Mouse (Mus musculus): ENCODE measurements around the gene Hdac4. TPM values are rescaled to one million over a fixed set of nuclear protein-coding genes. Genes with fewer than 3 reads are reported as not detected.

The Hdac4 gene
- total RNA-seq, 1 experiment from 2014 or later = 137 TPM

- DNase-seq = no peak
These were observed 135.9 kb downstream of the Hdac4 start for GRCm38 (mm10) chr1:92059571-92059970.

DNA sequence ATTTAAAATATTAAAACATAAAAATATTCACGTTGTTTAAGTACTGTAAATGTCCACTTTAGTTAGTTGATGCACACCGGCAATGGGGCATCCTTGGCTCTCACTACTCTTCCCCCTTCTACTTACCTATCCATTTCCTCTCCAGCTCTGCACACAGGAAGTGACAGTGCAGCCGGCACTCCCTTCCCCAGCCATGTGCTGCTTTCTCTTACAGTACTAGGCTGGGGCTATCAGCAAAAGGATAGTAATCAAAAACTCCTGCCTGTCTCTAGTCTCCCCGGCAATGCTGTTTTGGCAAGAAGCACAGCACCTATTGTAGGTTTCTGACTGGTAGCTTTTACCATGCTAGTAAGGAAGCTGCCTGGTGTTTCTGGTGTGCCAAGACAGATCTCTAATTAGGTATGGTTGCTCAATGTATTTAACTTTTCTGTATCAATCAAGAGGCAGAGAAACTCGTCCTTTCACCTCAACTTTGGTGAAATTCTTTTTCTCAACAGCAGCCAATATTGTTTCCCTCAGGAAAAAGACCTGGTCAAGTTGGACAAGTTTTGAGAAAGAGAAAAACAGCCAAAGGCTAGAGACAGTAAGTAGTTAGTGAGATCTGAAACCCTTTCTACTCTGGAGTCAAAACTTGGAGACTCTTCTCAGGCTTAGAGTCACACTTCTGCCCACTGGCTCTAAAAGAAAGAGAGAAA lies 136.6 kb downstream of the Hdac4 start:
- no peak for DNase-seq

DNA sequence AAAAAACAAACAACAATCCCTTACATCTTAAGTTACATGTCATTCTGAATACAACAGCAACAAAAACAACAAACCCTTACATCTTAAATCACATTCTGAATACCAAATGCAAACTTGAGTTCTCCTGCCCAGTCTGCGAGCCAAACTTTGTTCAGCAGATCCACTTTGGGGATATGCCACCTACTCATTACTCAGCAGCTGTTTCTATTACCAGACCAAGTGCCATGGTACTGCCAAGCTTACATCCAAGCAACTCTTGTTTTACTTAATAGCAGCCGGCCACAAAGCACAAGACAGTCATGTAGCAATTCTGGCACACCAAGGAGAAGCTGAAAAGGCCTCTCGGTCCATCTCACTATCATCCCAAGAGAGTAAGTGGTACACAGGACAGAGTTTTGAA lies 138.4 kb downstream of the Hdac4 start:
- DNase-seq = no peak

DNA sequence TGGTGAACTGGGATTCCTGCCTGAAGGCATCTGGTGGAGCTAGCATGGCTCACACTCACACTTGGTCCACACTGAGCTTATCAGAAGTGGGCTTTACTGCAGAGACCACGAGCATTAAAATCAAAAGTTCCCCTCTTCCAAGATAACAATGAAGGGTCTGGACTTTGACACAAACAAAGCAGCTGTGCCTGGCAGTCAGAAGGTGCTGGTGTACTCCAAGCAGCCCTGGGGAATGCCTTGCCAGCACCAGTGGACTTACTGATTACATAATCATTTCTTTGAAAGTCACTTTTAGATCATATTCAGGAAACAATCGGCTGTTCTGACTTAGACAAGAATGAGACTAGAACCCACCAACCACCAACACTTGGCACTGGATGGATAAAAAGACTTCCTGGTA lies 140.3 kb downstream of the Hdac4 start:
- DNase-seq = no peak

DNA sequence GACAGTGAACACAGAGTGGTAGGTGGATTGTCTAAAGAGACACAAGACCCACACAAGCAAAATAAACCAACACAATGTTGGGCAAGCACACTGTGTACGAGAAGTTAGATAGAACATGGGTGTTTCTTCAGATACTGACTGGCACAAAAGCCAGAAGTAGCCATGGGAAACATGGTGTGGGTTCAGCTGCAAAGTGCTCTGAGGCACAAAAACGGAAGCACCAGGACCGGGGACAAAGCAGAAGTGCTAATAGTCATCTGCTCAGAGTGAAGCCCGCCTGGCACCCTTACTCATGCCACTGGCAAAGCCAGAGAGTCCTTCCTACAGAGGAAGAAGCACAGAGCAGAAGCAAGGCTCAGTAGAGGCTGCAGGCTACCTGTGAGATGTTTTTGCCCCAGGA lies 143.3 kb downstream of the Hdac4 start:
- DNase-seq = no peak

- no peak for DNase-seq
These were observed 143.9 kb downstream of the Hdac4 start for GRCm38 (mm10) chr1:92051489-92052062.

- no peak for DNase-seq
These were observed 144.5 kb downstream of the Hdac4 start for GRCm38 (mm10) chr1:92050992-92051391.

DNA sequence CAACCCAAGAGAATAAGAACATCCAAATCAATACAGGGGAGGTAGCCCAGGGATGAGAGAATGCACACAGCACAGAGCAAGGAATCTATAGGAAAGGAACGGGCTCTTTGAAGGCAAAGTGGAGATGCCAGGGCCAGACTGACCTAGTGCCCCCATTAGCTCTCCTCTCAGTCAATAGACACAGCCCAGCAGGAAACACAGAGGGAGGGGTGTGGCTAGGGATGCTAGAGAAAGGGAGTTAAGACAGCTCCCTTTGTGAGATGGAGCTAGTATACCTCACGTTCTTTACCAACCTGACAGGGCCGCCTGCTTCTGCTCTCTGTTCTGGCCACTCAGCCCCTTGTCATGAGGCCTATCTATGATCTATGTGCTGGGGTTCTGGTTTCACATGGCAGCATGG lies 144.9 kb downstream of the Hdac4 start:
- no peak for DNase-seq

DNA sequence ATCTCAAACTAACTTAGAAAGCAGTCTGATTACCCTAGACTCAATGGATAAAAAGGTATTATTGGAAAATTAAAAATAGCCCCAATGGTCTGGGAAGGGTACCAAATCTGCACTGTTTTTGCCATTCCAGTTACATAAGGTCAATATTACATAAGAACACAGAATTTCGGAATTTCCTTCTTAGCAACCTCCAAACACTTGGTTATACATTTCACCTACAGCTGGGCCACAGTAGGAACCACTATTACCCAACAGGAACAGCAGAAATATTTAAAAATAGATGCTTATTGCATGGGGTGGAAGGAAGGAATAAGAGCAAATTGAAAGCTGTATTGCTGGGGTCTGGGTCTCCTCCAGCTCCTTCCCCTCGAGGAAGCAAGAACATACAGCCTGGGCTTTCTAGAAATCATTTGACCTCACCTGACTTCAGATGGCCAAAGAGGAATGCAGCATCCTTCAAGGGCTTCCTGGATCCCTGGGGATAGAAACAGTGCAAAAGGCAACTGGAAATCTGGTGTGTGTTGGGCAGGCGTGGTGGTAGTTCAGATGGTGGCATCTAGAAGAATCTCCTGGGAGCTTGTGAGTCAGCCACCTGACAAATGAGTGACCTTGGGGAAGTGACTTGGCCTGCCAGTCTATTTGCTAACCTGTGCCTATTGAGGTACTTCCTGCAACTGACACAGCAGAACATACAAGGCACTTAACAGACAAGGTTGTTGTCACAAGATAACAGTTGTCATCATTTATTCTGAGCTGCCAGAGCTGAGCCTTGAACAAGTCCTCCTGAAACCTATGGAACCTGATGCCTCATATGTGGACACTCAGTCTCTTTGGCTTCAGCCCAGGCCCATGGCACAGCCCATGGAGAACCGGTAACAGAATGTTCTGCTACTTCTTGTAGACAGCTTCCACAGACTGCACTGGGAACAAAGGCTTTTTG lies 146.8 kb downstream of the Hdac4 start:
- DNase-seq = no peak

DNA sequence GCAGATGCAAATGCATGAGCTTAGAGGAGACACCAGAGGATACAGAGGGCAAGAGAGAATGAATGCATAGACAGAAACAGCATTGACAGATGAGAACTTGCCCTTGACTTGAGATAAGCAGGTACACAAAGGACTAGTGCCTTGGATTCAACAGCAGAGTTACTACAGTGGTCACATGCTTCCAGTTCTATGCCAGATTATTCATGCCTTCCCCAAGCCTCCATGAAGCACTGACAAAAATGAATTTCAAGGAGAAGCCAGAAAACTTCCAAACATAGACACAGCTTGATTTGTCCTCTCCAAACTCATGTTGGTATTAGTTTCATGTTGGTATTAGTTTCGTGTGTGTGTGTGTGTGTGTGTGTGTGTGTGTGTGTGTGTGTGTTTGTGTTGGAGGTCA lies 149.8 kb downstream of the Hdac4 start:
- no peak for DNase-seq

DNA sequence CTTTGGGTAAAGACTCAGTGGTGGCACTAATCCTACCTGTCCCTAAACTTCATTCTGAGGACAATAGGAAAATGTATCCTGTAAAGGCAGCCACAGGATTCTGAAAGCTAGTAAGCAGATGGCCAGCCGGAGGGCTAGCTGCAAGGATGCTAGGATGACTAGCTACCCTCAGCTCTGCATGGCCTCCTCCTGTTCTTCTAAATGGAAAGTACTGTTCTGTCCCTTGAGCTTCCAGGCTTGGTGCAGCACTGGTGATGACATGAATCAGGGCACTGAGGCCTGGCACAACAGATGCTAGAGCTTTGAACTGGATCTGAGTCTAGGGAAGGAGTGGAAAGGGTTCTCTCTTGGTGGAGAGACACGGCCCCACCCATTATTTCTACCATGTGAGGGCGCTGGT lies 150.6 kb downstream of the Hdac4 start:
- DNase-seq = no peak

- DNase-seq = no peak
These were observed 151.5 kb downstream of the Hdac4 start for GRCm38 (mm10) chr1:92043989-92044388.

GRCm38 (mm10) chr1:92042126-92042525 lies 153.4 kb downstream of the Hdac4 start:
- DNase-seq = no peak

- no peak for DNase-seq
These were observed 154.2 kb downstream of the Hdac4 start for GRCm38 (mm10) chr1:92041290-92041689.

GRCm38 (mm10) chr1:92038714-92039113 lies 156.8 kb downstream of the Hdac4 start:
- DNase-seq = no peak

- no peak for DNase-seq
These were observed 158.5 kb downstream of the Hdac4 start for GRCm38 (mm10) chr1:92037039-92037438.

DNA sequence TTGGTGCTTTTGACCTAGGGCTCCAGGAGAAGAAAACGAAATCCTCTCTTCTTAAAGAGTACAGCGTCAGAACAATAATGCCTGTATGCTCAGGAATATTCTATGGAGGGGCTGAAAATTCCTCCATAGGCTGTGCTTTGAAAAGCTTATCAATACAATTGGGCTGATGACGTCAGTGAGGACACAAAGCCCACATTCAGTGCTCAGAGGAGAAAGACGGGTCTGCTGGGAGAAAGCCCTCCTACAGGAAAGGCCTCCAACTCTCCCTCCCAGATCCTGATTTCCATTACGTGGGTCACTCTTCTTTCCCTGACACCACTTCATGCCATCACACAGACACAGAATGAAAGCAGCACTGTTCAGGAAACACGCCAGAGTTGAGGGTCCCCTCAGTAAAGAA lies 159.7 kb downstream of the Hdac4 start:
- no peak for DNase-seq

DNA sequence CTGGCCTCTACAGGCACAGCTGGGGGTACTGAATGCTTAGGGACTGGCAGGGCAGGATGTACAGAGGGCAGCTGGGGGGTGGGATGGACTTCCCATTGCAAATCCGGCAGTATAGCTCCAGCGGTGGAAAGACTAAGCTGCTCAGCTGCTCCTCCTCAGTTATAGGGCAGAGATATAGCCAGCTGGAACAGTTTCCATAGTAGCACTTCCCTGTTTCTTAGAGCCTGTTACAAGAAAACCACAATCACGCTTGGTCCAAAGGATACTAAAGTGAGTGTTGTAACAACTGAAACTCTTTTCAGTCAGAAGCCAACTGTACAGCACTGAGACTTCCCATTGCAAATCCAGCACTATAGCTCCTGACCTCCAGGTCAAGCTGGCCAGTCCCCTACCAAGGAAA lies 161.3 kb downstream of the Hdac4 start:
- DNase-seq = no peak

- DNase-seq = no peak
These were observed 162.0 kb downstream of the Hdac4 start for GRCm38 (mm10) chr1:92033463-92033862.

DNA sequence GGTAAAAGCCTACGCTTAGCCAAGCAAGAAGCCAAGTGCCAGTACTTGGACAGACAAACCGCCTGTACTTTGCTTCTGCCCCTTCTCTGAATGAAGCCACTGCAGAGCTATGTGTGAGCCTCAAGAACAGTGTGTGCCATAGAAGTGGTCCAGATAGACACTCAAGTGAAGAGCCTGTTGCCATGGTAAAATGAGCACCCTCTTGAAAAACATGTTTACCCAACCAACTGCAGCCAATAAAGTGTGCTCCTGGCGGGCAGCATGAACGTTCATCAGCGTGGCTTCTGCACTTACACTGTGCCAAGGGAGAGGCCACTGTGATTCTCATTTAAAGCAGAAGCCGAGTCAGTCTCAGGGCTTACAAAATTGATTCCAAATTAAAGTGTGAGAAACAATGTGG lies 165.0 kb downstream of the Hdac4 start:
- DNase-seq = no peak

DNA sequence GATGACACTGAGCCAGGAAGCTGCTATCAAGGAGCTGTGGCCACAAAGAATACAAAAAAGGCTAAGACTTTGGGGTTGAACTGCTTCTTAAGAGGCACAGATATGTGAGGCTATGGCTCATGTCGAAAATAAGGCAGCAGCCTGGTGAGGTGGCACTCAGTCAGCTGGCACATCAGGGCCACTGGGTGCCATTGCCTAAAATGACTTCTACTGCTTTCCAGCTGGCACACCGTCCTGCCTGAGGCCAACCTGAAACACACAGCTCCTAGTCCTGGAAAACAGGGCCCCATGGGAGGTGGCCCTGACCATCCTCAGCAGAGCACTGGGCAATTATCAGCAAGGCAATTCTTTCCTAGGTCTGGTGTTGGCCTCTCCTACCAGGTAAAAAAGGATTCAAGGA lies 167.3 kb downstream of the Hdac4 start:
- DNase-seq = peak; percentile 40

GRCm38 (mm10) chr1:92026351-92026750 lies 169.1 kb downstream of the Hdac4 start:
- DNase-seq = no peak

DNA sequence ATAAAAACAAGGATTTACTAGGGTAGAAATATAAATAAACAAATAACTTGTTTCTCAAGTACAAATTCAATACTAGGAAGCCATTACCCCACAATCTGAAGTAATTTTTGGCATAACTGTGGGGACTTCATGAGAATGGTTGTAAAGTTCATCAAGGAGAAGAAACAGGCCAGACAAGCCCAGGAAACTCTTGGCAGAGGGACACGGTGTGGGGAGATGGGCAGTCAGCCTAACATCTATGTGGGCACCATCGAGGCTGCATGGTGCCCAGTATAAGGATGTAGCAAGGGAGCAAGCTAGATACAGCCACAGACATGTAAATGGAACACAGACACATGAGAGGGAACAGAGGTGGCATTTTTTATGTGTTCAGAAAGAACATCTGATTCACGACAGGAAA lies 171.6 kb downstream of the Hdac4 start:
- DNase-seq = no peak

Measured in adrenal gland, postnatal 25 days (tissue).